Mouse (Mus musculus): Measurements from ENCODE around the gene Zfp57.
A peak's percentile ranks its signal among the peaks of the same experiment; 100 is the strongest.
"Not testable (repeated sequence)": the region's sequence is repeated elsewhere in the genome, so short reads cannot be mapped to it uniquely, and the experiment has no call there.

Zfp57 gene

GRCm38 (mm10) chr17:37000863-37001262, at the start of gene Zfp57:
Gene Zfp57 (plus strand): TSS chr17:37001163.
- no peak for DNase-seq (ENCODE audit: low read depth, low spot score)

DNA sequence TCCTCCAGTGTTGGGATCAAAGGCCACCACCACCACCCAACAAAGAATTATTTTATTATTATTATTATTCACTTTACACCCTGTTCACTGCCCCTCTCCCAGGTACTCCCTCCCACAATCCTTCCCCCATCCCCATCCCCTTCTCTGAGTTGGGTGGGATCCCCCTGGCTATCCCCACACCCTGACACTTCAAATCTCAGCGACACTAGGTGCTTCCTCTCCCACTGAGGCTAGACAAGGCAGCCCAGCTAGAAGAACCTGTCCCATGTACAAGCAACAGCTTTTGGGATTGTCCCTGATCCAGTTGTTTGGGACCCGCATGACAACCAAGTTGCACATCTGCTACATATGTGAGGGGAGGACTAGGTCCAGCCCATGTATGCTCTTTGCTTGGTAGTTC, 48.3 kb upstream of the Zfp57 start:
- DNase-seq (ENCODE audit: low read depth, low spot score): no peak

- no peak for DNase-seq (ENCODE audit: low read depth, low spot score)
These were observed 47.9 kb upstream of the Zfp57 start for GRCm38 (mm10) chr17:36953062-36953461.

GRCm38 (mm10) chr17:36957999-36958743, 42.8 kb upstream of the Zfp57 start, which contains the start of the genes Znrd1 and Znrd1as:
Gene Znrd1 (minus strand): TSS chr17:36958559.
Gene Znrd1as (plus strand): TSS chr17:36958592.
- peak; percentile 96 for DNase-seq (ENCODE audit: low read depth, low spot score)

GRCm38 (mm10) chr17:36958884-36959283, 42.1 kb upstream of the Zfp57 start:
- no peak for DNase-seq (ENCODE audit: low read depth, low spot score)

- DNase-seq (ENCODE audit: low read depth, low spot score): no peak
These were observed 39.8 kb upstream of the Zfp57 start for GRCm38 (mm10) chr17:36961125-36961524.

DNA sequence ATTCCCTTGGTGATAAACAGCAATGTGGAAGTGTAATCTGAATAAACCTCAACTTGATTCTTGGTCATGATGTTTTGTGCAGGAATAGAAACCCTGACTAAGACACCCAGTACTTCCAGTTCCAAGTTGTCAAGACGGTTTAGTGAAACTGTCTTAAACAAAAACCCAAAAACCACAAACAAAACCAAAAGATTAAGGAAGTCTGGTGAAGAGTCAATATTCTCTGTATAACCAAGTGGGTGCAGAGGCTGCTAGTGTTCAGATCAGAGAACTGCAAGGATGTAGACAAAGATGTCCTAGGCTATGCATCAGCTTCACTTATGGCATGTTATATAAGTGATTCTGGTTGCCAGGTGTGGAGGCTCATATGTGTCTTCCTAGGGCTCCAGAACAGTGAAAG, 34.1 kb upstream of the Zfp57 start:
- no peak for DNase-seq (ENCODE audit: low read depth, low spot score)

GRCm38 (mm10) chr17:36970316-36970890, 30.6 kb upstream of the Zfp57 start:
- DNase-seq (ENCODE audit: low read depth, low spot score): no peak

DNA sequence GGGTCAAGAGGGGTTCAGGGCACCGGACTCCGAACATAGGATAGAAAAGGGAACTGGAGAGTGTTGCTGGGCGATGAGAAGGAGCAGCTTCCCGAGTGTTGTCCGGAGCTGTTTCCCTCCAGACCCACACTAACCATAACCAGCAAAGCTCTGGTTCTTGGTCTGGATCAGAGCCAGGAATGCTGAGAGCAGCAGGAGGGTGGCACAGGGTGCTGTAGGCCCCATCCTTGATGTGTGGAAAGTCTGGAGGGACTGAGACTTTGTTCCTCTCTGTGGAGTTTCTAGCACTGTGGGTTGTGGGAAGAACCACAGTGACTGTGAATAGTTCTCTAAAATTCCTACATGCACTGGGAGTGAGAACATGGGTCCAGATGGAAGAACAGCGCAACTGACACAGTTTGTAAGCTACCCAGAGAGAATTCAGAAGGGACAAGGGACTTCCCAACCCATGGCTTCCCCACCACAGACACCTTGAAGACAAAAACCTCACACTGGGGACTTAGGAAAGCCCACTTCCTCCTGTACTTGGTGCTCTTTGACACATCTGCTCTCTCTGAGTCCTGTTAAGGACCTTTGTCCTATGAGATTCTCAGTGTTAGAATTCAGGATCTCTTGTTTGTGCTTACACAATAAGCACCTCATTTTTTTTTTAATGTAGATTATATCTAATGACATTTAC, 29.7 kb upstream of the Zfp57 start:
- DNase-seq (ENCODE audit: low read depth, low spot score): no peak

- no peak for DNase-seq (ENCODE audit: low read depth, low spot score)
These were observed 28.2 kb upstream of the Zfp57 start for GRCm38 (mm10) chr17:36972791-36973190.

GRCm38 (mm10) chr17:36973271-36973787, 27.6 kb upstream of the Zfp57 start:
- DNase-seq (ENCODE audit: low read depth, low spot score): no peak

DNA sequence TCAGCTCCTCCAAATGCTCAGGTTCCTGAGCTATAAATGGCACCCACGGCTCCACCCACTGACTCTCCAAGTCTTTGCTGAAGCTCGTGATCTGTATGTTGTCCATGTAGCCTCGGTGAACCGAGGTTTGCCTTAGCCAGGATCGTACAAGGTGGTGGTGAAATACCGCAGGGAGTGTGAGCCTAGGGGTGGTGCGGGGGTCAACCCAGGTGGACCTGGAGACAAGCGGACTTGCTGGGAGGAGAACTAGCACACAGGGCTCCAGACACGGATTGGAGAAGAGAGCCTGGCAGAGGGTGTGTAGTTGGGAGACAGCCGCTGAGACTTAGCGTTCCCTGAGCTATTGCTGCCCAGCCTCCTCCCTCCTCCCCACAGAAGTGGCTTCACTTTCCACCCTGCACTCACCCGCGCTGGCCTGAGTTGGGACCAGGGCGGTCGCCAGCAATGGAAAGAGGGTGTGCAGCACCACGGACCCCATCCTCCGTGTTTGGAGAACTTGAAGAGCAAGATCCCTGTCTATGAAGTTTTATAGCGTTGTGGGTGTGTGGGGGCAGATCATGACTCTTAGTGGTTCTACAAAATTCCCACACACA, 19.6 kb upstream of the Zfp57 start, which contains the start of gene 2410137M14Rik:
Gene 2410137M14Rik (minus strand): TSS at position 17 of the 593 bp plus-strand sequence.
- no peak for DNase-seq (ENCODE audit: low read depth, low spot score)

DNA sequence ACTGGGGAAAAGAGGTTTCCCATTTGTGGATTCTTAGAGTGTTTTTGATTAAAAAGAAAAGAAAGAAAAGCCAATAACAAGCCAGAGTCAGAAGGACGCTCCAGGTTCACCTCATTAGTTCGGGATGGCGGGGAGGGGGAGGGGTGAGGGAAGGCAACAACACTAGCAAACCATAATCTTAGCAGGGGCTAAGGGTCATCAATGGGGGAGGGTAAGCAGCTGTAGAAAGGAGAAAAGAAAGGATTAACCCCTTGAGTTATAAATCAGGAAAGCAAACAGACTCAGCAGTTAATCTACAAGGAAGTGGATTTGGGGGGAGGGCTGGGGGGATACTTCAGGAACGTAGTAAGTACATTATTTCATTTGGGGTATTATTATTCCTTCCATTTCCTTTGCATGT, 19.1 kb upstream of the Zfp57 start:
- no peak for DNase-seq (ENCODE audit: low read depth, low spot score)

DNA sequence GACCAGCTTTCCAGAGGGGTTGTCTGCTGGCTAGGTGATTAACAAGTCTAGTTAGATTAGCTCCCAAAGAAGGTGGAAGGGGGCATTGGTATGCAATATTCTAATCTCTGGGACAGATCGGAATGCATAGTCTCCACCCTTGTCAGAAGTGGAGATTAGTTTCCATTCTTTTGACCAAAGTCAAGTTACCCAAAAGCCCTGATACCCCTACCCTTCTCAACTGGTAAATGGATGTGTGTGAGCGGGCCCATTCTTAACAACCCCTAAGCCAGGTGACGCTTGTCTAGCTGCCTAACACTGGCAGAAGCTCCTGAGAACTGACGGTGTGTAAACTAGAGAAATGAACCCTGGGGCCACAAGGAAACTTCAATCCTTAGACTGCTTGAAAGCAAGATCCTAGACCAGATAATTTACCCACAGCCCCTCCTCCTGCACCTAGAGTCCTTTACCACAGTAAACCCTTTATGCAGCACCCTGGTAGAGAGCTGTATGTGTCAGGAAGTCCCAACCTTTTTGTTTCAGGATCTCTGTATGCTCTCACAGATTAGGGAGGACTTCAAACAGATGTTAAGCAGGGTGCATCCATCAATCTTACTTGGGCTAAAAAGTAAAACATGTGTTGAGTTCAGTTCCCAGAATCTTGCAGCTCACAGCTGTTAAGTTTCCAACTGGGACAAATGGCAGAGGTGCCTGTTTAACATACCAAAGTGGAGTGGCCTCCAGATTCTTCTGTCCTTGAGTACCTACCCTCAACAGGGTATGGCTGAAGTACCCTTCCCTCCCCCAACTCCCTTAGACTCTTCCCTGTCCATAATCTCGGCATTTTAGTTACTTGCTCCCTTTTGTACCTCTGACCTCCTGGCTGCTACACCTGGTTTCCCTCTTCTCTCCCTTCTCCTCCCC, 18.5 kb upstream of the Zfp57 start:
- DNase-seq (ENCODE audit: low read depth, low spot score): no peak

- no peak for DNase-seq (ENCODE audit: low read depth, low spot score)
These were observed 12.5 kb upstream of the Zfp57 start for GRCm38 (mm10) chr17:36988475-36988874.

- DNase-seq (ENCODE audit: low read depth, low spot score): no peak
These were observed 11.5 kb upstream of the Zfp57 start, which contains the start of gene H2-M5 for GRCm38 (mm10) chr17:36989437-36989836. Gene H2-M5 (minus strand): TSS chr17:36989537.

GRCm38 (mm10) chr17:36990630-36991029, 10.3 kb upstream of the Zfp57 start:
- not testable (repeated sequence) for DNase-seq (ENCODE audit: low read depth, low spot score)

DNA sequence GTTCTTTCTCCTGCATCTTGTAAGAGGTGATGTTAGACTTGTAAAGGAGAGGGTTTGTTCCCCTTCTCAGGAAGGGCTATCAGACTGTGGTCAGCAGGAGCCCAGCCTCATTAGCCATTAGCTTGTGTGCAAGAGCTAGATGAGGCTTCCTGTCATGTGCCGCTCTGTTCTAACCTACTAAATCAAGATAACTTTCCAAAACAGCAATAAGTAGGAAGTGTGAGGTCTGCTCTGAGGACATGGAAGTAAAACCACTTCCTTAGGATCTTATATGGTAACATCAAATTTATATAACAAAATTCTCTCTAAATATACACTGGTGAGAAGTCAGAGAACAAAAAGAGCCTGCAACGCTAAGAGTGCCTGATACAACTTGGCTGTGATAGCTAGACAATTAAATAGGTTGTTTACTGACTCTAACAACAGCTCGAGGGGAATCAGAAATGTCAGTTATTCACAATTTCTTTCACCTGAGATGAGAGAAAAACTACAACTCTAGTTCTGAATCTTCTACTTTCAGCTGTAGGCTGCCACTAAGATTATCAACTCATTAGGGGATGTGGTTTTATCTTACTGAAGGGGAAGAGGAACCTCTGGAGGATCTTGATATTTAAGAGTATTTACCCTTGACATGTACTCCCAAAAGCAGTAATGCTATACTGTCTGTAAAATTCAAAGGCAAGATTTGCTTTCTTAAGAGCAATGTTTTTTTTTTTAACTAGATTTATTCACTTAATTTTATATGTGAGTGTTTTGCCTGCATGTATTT, 8.4 kb upstream of the Zfp57 start:
- DNase-seq (ENCODE audit: low read depth, low spot score): no peak

- no peak for DNase-seq (ENCODE audit: low read depth, low spot score)
These were observed 7.1 kb upstream of the Zfp57 start for GRCm38 (mm10) chr17:36993770-36994325.

- no peak for DNase-seq (ENCODE audit: low read depth, low spot score)
These were observed 6.4 kb upstream of the Zfp57 start for GRCm38 (mm10) chr17:36994528-36994927.

Measured in brain, embryonic 18.5 days (tissue).